Mouse (Mus musculus) lung, embryonic 14.5 days (tissue): Measurements from ENCODE around the gene Gm13420. TPM values are rescaled to one million over a fixed set of nuclear protein-coding genes. Genes with fewer than 3 reads are reported as not detected.
"Not testable (repeated sequence)": the region's sequence is repeated elsewhere in the genome, so short reads cannot be mapped to it uniquely, and the experiment has no call there.

Source experiments
- ATAC-seq: fragments of 200-750 bp; cut with Nextera tagmentation; 2 replicates; pipeline ENCODE4 v1.8.0; 2017; ENCODE audit warnings: mild to moderate bottlenecking, moderate TSS enrichment, moderate library complexity; ENCODE audit not compliant: insufficient read depth
- DNase-seq: peaks from one replicate; pipeline ENCODE4 v3.0.0-alpha.2; 2015
- H3K27ac ChIP-seq: fragments of 300-500 bp; sonication (generic); 2 replicates; pipeline ENCODE4 v1.5.1; 2014; ENCODE audit warnings: low read depth, mild to moderate bottlenecking, moderate library complexity
- H3K27me3 ChIP-seq: fragments of 300-500 bp; sonication (generic); 2 replicates; pipeline ENCODE4 v1.6.1; 2014; ENCODE audit warnings: low read length, control low read depth; ENCODE audit not compliant: insufficient read depth
- H3K36me3 ChIP-seq: fragments of 300-500 bp; sonication (generic); 2 replicates; pipeline ENCODE4 v1.6.1; 2014; ENCODE audit warnings: control low read depth; ENCODE audit not compliant: insufficient read depth
- H3K4me1 ChIP-seq: fragments of 300-500 bp; sonication (generic); 2 replicates; pipeline ENCODE4 v1.6.1; 2014; ENCODE audit warnings: antibody characterized with exemption, control low read depth; ENCODE audit not compliant: insufficient read depth
- H3K4me2 ChIP-seq: fragments of 300-500 bp; sonication (generic); 2 replicates; pipeline ENCODE4 v1.6.1; 2014; ENCODE audit warnings: mild to moderate bottlenecking
- H3K4me3 ChIP-seq: fragments of 300-500 bp; sonication (generic); 2 replicates; pipeline ENCODE4 v1.5.1; 2014; ENCODE audit warnings: low read depth, low read length
- H3K9ac ChIP-seq: fragments of 300-500 bp; sonication (generic); 2 replicates; pipeline ENCODE4 v1.6.1; 2014
- H3K9me3 ChIP-seq: fragments of 300-500 bp; sonication (generic); 2 replicates; pipeline ENCODE4 v1.6.1; 2016; ENCODE audit warnings: low read depth, low read length, control low read depth
- CTCF ChIP-seq: IDR thresholded peaks from 2 replicates; pipeline ENCODE4 v1.5.1; 2016; ENCODE audit warnings: antibody characterized with exemption, low read depth
- WGBS: fragments of 180-500 bp; shearing (Covaris S2); extraction: QIAGEN DNeasy Blood & Tissue Kit; methylation state at CpG from one replicate; pipeline ENCODE4 v1.1.7; 2014; 5-methylcytosine and 5-hydroxymethylcytosine counted together
- polyA plus RNA-seq: library from polyadenylated mRNA; unstranded; fragments of >200 nt; fragmentation: Nextera tagmentation; extraction: Ambion mirVana; gene quantifications from 2 replicates; pipeline ENCODE4 v1.2.1, GENCODE M21; 2014

Gene Gm13420
- polyA plus RNA-seq, 1 experiment from 2014 or later, result 2.1 TPM

- no peak for DNase-seq
- Histone ChIP-seq H3K36me3 (peaks cover 58% of the 10 kb centered on the region; the same call in 1 of the 2 replicates), H3K9ac (no peak overlapping the region), H3K27me3 (no peaks in the 10 kb centered on the region), H3K27ac (no peak overlapping the region), H3K4me2 (no peak overlapping the region), H3K9me3 (no peaks in the 10 kb centered on the region), H3K4me1 (no peaks in the 10 kb centered on the region), H3K4me3 (no peak overlapping the region)
- ATAC-seq, result no peak
- WGBS, result 53% methylated on average over 3 of the region's 3 CpGs
- TF ChIP-seq CTCF, result no peak
Observed at GRCm38 (mm10) chr2:29711038-29711437, 40.4 kb downstream of the Gm13420 start.

- not testable (repeated sequence) for H3K4me2 ChIP-seq, H3K4me3 ChIP-seq, ATAC-seq, H3K9me3 ChIP-seq, DNase-seq, H3K9ac ChIP-seq, H3K27ac ChIP-seq, H3K27me3 ChIP-seq, H3K4me1 ChIP-seq
- 93% methylated on average over 4 of the region's 4 CpGs for WGBS
- peaks cover 74% of the 10 kb centered on the region for H3K36me3 ChIP-seq
Observed at GRCm38 (mm10) chr2:29708209-29708608, 43.3 kb downstream of the Gm13420 start.

- Histone ChIP-seq H3K4me2 (no peak overlapping the region), H3K4me3 (no peak overlapping the region), H3K27ac (no peak overlapping the region), H3K36me3 (peaks cover 78% of the 10 kb centered on the region), H3K9me3 (no peaks in the 10 kb centered on the region), H3K27me3 (no peaks in the 10 kb centered on the region), H3K9ac (no peak overlapping the region), H3K4me1 (no peaks in the 10 kb centered on the region)
- peak; percentile 68 for TF ChIP-seq CTCF
- DNase-seq, result peak; percentile 50
- no peak for ATAC-seq
- WGBS, result 89% methylated on average over 4 of the region's 4 CpGs
Observed at GRCm38 (mm10) chr2:29707731-29708130, 43.8 kb downstream of the Gm13420 start.

GRCm38 (mm10) chr2:29706726-29707620 lies 44.5 kb downstream of the Gm13420 start:
- WGBS, result 92% methylated on average over 18 of the region's 18 CpGs
- no peaks in the 10 kb centered on the region for H3K27me3 ChIP-seq
- H3K36me3 ChIP-seq, result peaks cover 82% of the 10 kb centered on the region
- H3K9me3 ChIP-seq, result no peaks in the 10 kb centered on the region
- H3K4me2 ChIP-seq, result no peak overlapping the region
- H3K27ac ChIP-seq, result no peak overlapping the region
- H3K4me3 ChIP-seq, result no peak overlapping the region
- TF ChIP-seq CTCF, result no peak
- H3K4me1 ChIP-seq, result no peaks in the 10 kb centered on the region
- no peak overlapping the region for H3K9ac ChIP-seq
- DNase-seq (no peak), ATAC-seq (no peak)

GRCm38 (mm10) chr2:29705493-29705892 lies 46.0 kb downstream of the Gm13420 start:
- Histone ChIP-seq H3K9ac (no peak overlapping the region), H3K9me3 (no peaks in the 10 kb centered on the region), H3K4me1 (no peaks in the 10 kb centered on the region), H3K36me3 (peaks cover 85% of the 10 kb centered on the region), H3K27me3 (no peaks in the 10 kb centered on the region), H3K4me3 (no peak overlapping the region), H3K27ac (no peak overlapping the region), H3K4me2 (no peak overlapping the region)
- WGBS, result 83% methylated on average over 3 of the region's 3 CpGs
- ATAC-seq (no peak), DNase-seq (no peak)
- no peak for TF ChIP-seq CTCF

DNA sequence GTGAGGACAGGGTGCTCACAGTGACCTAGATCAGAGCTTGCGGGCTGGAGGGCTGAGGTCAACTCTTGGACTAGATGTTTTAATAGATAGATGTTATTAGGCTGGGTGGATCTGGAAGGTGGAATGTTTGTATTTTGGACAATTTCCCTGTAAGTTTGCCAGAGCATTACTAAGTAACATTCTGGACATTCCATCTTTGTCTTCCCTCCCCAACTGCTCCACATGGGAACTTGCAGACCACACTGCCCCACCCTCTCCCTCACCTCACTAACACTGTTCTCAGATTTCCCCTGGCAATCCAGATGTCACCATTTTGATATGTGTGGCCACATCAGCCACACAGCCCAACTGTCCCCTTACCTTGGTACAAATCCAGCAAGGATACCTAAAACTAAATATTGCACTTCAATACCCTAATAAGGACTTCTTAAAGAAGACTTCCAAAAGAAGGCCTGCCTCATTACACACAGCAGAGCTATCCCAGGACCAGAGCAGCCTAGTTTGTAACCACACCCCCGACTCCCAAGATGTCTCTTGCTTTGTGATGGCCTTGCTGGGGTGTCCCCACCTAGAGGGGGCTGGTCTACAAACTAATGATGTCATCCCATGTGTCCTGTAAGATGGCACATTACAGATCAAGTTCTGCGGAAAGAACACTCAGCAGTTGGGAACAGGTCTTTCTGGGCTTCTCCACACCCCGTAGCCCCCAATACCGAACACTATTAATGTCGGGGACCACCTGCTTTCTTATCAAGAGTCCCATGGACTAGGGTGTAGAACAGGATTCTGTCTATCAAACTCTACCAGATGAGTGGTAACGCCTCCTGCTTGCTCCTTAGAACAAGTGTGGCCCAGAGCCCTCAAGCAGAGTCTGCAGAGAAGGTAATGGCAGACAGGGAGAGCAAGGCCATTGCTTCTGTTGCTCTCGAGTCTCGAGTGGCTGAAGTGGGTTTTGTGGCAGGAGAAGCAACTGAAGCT lies 48.1 kb downstream of the Gm13420 start:
- Histone ChIP-seq H3K27me3 (no peaks in the 10 kb centered on the region), H3K4me2 (no peak overlapping the region), H3K36me3 (peaks cover 88% of the 10 kb centered on the region), H3K9me3 (no peaks in the 10 kb centered on the region), H3K4me1 (no peaks in the 10 kb centered on the region), H3K9ac (no peak overlapping the region), H3K4me3 (no peak overlapping the region), H3K27ac (no peak overlapping the region)
- 90% methylated on average over 9 of the region's 9 CpGs for WGBS
- no peak for ATAC-seq
- TF ChIP-seq CTCF, result no peak
- no peak for DNase-seq

- no peak for TF ChIP-seq CTCF
- WGBS, result 90% methylated on average over 8 of the region's 8 CpGs
- Histone ChIP-seq H3K4me3 (no peak overlapping the region), H3K27me3 (no peaks in the 10 kb centered on the region), H3K4me1 (no peaks in the 10 kb centered on the region), H3K9ac (no peak overlapping the region), H3K27ac (no peak overlapping the region), H3K36me3 (peaks cover 85% of the 10 kb centered on the region), H3K4me2 (no peak overlapping the region), H3K9me3 (no peaks in the 10 kb centered on the region)
- ATAC-seq (no peak), DNase-seq (no peak)
Observed at GRCm38 (mm10) chr2:29702189-29702588, 49.3 kb downstream of the Gm13420 start.
